Mouse (Mus musculus): ENCODE results near the gene Sept8.

GRCm38 (mm10) chr11:53479171-53479782 is 39.8 kb upstream of the Sept8 start:
- TF ChIP-seq CTCF (IDR thresholded peaks at IDR 0.05; ENCODE audit: extremely low read depth, insufficient read depth, insufficient read length, insufficient replicate concordance) (no peak), POLR2A (IDR thresholded peaks at IDR 0.05; ENCODE audit: low read depth, low read length) (no peak)

Measured in spleen, adult 2 months (tissue).